Mouse (Mus musculus) forebrain, embryonic 10.5 days (tissue): ENCODE data around the gene Gm5788. TPM values are rescaled to one million over a fixed set of nuclear protein-coding genes. Genes with fewer than 3 reads are reported as not detected.
"Not testable (repeated sequence)": the region's sequence is repeated elsewhere in the genome, so short reads cannot be mapped to it uniquely, and the experiment has no call there.

Experiments used
- DNase-seq: peaks from one replicate; pipeline ENCODE4 v3.0.0-alpha.2; 2017; ENCODE audit warnings: low spot score; ENCODE audit errors: extremely low spot score
- H3K27ac ChIP-seq: fragments of 300-500 bp; sonication (generic); 2 replicates; pipeline ENCODE4 v1.5.1; 2016; ENCODE audit warnings: mild to moderate bottlenecking
- H3K27me3 ChIP-seq: fragments of 300-500 bp; sonication (generic); 2 replicates; pipeline ENCODE4 v1.6.1; 2016; ENCODE audit warnings: mild to moderate bottlenecking; ENCODE audit not compliant: poor library complexity, severe bottlenecking
- H3K36me3 ChIP-seq: fragments of 300-500 bp; sonication (generic); replicated peaks from 2 replicates; pipeline ENCODE4 v1.6.1; 2016; ENCODE audit warnings: mild to moderate bottlenecking, moderate library complexity
- H3K4me1 ChIP-seq: fragments of 300-500 bp; sonication (generic); 2 replicates; pipeline ENCODE4 v1.6.1; 2016
- H3K4me3 ChIP-seq: fragments of 300-500 bp; sonication (generic); 2 replicates; pipeline ENCODE4 v1.5.1; 2016; ENCODE audit warnings: mild to moderate bottlenecking, moderate library complexity
- H3K9me3 ChIP-seq: fragments of 300-500 bp; sonication (generic); 2 replicates; pipeline ENCODE4 v1.6.1; 2016; ENCODE audit warnings: mild to moderate bottlenecking, moderate library complexity
- WGBS: fragments of 180-500 bp; shearing (Covaris S2); methylation state at CpG from one replicate; pipeline ENCODE4 v1.1.7; 2016; 5-methylcytosine and 5-hydroxymethylcytosine counted together
- polyA plus RNA-seq: library from polyadenylated mRNA; unstranded; fragments of >200 nt; fragmentation: Nextera tagmentation; extraction: Ambion mirVana; gene quantifications from 2 replicates; pipeline ENCODE4 v1.2.1, GENCODE M21; 2016

The Gm5788 gene
- not detected in 2 replicates for polyA plus RNA-seq

- DNase-seq, H3K4me3 ChIP-seq, H3K9me3 ChIP-seq, H3K4me1 ChIP-seq, H3K36me3 ChIP-seq, H3K27ac ChIP-seq, H3K27me3 ChIP-seq: not testable (repeated sequence)
- 87% methylated on average over 3 of the region's 3 CpGs for WGBS
Measured at GRCm38 (mm10) chr12:87494421-87494820, at the start of gene Gm5788. Gene Gm5788 (plus strand): TSS chr12:87494721.

GRCm38 (mm10) chr12:87449456-87449855 is 45.1 kb upstream of the Gm5788 start:
- no peak overlapping the region for H3K4me3 ChIP-seq
- H3K9me3 ChIP-seq, result no peaks in the 10 kb centered on the region
- no peaks in the 10 kb centered on the region for H3K27me3 ChIP-seq
- no peak overlapping the region for H3K27ac ChIP-seq
- peaks cover 91% of the 10 kb centered on the region for H3K36me3 ChIP-seq
- no peak for DNase-seq
- 90% methylated on average over 9 of the region's 9 CpGs for WGBS
- H3K4me1 ChIP-seq, result peaks cover 9% of the 10 kb centered on the region

GRCm38 (mm10) chr12:87464678-87465297 is 29.7 kb upstream of the Gm5788 start:
- WGBS, result 92% methylated on average over 6 of the region's 6 CpGs
- no peak for DNase-seq
- H3K9me3 ChIP-seq, result no peaks in the 10 kb centered on the region
- H3K27me3 ChIP-seq, result no peaks in the 10 kb centered on the region
- H3K27ac ChIP-seq, result no peak overlapping the region
- no peak overlapping the region for H3K4me3 ChIP-seq
- peaks cover 94% of the 10 kb centered on the region for H3K36me3 ChIP-seq
- no peaks in the 10 kb centered on the region for H3K4me1 ChIP-seq

- H3K27ac ChIP-seq, result peak overlapping the region; percentile 97
- peaks cover 43% of the 10 kb centered on the region for H3K36me3 ChIP-seq
- peak overlapping the region; percentile 88 for H3K4me3 ChIP-seq
- 75% methylated on average over 7 of the region's 7 CpGs for whole genome bisulfite sequencing
- DNase-seq, result no peak
- peaks cover 13% of the 10 kb centered on the region for H3K4me1 ChIP-seq
- no peaks in the 10 kb centered on the region for H3K9me3 ChIP-seq
- H3K27me3 ChIP-seq, result no peaks in the 10 kb centered on the region
Measured at GRCm38 (mm10) chr12:87470263-87471136, 24.0 kb upstream of the Gm5788 start.

GRCm38 (mm10) chr12:87471421-87471963 is 23.0 kb upstream of the Gm5788 start:
- Histone ChIP-seq H3K27ac (peak overlapping the region; percentile 97), H3K9me3 (no peaks in the 10 kb centered on the region), H3K36me3 (peaks cover 35% of the 10 kb centered on the region), H3K27me3 (no peaks in the 10 kb centered on the region), H3K4me3 (peak overlapping the region; percentile 88), H3K4me1 (peaks cover 13% of the 10 kb centered on the region)
- no peak for DNase-seq
- under 1% methylated on average over 19 of the region's 19 CpGs for WGBS

GRCm38 (mm10) chr12:87471964-87472786 is 22.3 kb upstream of the Gm5788 start, which contains the start of gene Snw1:
Gene Snw1 (minus strand): TSS chr12:87472274.
- WGBS, result 3% methylated on average over 45 of the region's 45 CpGs
- no peaks in the 10 kb centered on the region for H3K27me3 ChIP-seq

GRCm38 (mm10) chr12:87474756-87475155 is 19.8 kb upstream of the Gm5788 start:
- 84% methylated on average over 3 of the region's 3 CpGs for WGBS
- Histone ChIP-seq H3K4me3 (no peak overlapping the region), H3K27ac (no peak overlapping the region), H3K4me1 (peaks cover 13% of the 10 kb centered on the region), H3K9me3 (no peaks in the 10 kb centered on the region), H3K27me3 (no peaks in the 10 kb centered on the region), H3K36me3 (peaks cover 6% of the 10 kb centered on the region)
- DNase-seq, result no peak

More at GRCm38 (mm10) chr12:87471964-87472786, 22.3 kb upstream of the Gm5788 start, which contains the start of gene Snw1:
- peak within 1 kb of the TSS; percentile 97 for H3K27ac ChIP-seq
- peak; percentile 94 for DNase-seq
- peaks cover 28% of the 10 kb centered on the region for H3K36me3 ChIP-seq
- H3K4me3 ChIP-seq, result peak within 1 kb of the TSS; percentile 88
- H3K9me3 ChIP-seq, result no peaks in the 10 kb centered on the region
- peaks cover 13% of the 10 kb centered on the region for H3K4me1 ChIP-seq

- H3K4me1 ChIP-seq, H3K4me3 ChIP-seq, DNase-seq, H3K9me3 ChIP-seq, H3K27ac ChIP-seq, H3K27me3 ChIP-seq, H3K36me3 ChIP-seq: not testable (repeated sequence)
- WGBS, result 89% methylated on average over 5 of the region's 5 CpGs
Measured at GRCm38 (mm10) chr12:87482482-87482881, 12.0 kb upstream of the Gm5788 start.

- not testable (repeated sequence) for H3K36me3 ChIP-seq, H3K4me3 ChIP-seq, H3K27me3 ChIP-seq, H3K4me1 ChIP-seq, DNase-seq, H3K9me3 ChIP-seq, H3K27ac ChIP-seq
- WGBS, result 72% methylated on average over 2 of the region's 2 CpGs
Measured at GRCm38 (mm10) chr12:87488683-87489082, 5.8 kb upstream of the Gm5788 start.

- not testable (repeated sequence) for H3K36me3 ChIP-seq, H3K4me1 ChIP-seq, H3K9me3 ChIP-seq, H3K27ac ChIP-seq, H3K27me3 ChIP-seq, H3K4me3 ChIP-seq, DNase-seq
- 77% methylated on average over 4 of the region's 4 CpGs for WGBS
Measured at GRCm38 (mm10) chr12:87514016-87514415, 19.5 kb downstream of the Gm5788 start, which contains the start of gene Gm8300. Gene Gm8300 (plus strand): TSS chr12:87514316.

GRCm38 (mm10) chr12:87519616-87520015 is 25.1 kb downstream of the Gm5788 start:
- not testable (repeated sequence) for H3K27ac ChIP-seq, H3K27me3 ChIP-seq, H3K36me3 ChIP-seq, H3K4me1 ChIP-seq, H3K4me3 ChIP-seq, DNase-seq, H3K9me3 ChIP-seq
- 83% methylated on average over 3 of the region's 3 CpGs for WGBS

- H3K27me3 ChIP-seq, result no peaks in the 10 kb centered on the region
- H3K27ac ChIP-seq, result no peak overlapping the region
- no peak for DNase-seq
- no peaks in the 10 kb centered on the region for H3K36me3 ChIP-seq
- peaks cover 6% of the 10 kb centered on the region; the same call in 1 of the 2 replicates for H3K9me3 ChIP-seq
- H3K4me1 ChIP-seq, result no peaks in the 10 kb centered on the region
- 86% methylated on average over 3 of the region's 3 CpGs for WGBS
- no peak overlapping the region for H3K4me3 ChIP-seq
Measured at GRCm38 (mm10) chr12:87543927-87544326, 49.4 kb downstream of the Gm5788 start.
